Mouse (Mus musculus) E14TG2a.4 (cell line): ENCODE measurements at regions not wholly inside any gene's neighbourhood (a gene's known extent, or its start where the extent isn't known, plus 50 kb on each side); places are given as distances from the start of the nearest gene placed in this dataset.

Source experiments
- CTCF ChIP-seq: conservative IDR thresholded peaks from 2 replicates; pipeline ENCODE4 v1.5.1; 2014; ENCODE audit warnings: low read length
- POU5F1 ChIP-seq: IDR thresholded peaks from 2 replicates; pipeline ENCODE4 v1.6.1; 2014; ENCODE audit warnings: low read length, borderline replicate concordance

DNA sequence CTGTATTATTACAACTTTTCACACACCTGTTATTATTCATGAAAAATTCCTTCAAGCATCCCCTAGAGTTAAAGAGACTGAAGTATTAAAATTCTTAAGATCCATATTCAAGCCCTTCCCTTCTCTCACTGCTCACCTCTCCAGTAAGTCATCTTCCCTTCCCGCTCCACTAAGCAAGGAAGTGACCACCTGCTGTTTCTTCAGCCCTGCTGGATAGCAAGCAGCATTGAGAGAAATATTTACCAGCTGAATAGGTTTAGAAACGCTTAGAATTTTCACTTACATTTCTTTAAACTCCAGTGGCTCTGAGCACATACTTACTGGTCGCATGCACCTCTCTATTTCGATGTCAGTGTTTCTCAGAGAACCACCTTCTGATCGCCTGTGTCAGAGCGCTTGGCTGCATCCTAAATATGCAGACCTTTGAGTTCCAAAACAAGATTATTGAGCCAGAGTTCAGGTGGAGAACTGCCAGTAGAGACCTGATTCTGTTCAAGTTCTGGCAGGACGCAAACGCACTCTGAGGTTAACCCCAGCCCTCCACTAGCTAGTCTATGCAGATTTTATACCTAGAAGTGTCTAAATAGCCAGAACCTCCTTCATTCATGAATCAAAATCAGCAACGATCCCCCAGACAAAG, 314.9 kb downstream of the Mllt3 start:
- no peak for TF ChIP-seq CTCF
- TF ChIP-seq POU5F1: no peak
